Mouse (Mus musculus) neural tube, embryonic 13.5 days (tissue): ENCODE data around the gene Sstr2. TPM values are rescaled to one million over a fixed set of nuclear protein-coding genes. Genes with fewer than 3 reads are reported as not detected.

Source experiments
- ATAC-seq: fragments of 200-750 bp; cut with Nextera tagmentation; 2 replicates; pipeline ENCODE4 v1.8.0; 2017; ENCODE audit warnings: low read depth, mild to moderate bottlenecking, moderate TSS enrichment, moderate library complexity
- H3K27ac ChIP-seq: fragments of 300-500 bp; sonication (generic); replicated peaks from 2 replicates; pipeline ENCODE4 v1.5.1; 2015; ENCODE audit warnings: moderate library complexity, mild to moderate bottlenecking, inconsistent platforms
- H3K27me3 ChIP-seq: fragments of 300-500 bp; sonication (generic); 2 replicates; pipeline ENCODE4 v1.6.1; 2015; ENCODE audit warnings: mild to moderate bottlenecking, inconsistent platforms
- H3K36me3 ChIP-seq: fragments of 300-500 bp; sonication (generic); 2 replicates; pipeline ENCODE4 v1.6.1; 2015; ENCODE audit warnings: mild to moderate bottlenecking, inconsistent platforms
- H3K4me1 ChIP-seq: fragments of 300-500 bp; sonication (generic); replicated peaks from 2 replicates; pipeline ENCODE4 v1.6.1; 2015; ENCODE audit warnings: inconsistent platforms
- H3K4me2 ChIP-seq: fragments of 300-500 bp; sonication (generic); 2 replicates; pipeline ENCODE4 v1.6.1; 2015; ENCODE audit warnings: inconsistent platforms, mild to moderate bottlenecking, moderate library complexity
- H3K4me3 ChIP-seq: fragments of 300-500 bp; sonication (generic); 2 replicates; pipeline ENCODE4 v1.5.1; 2015; ENCODE audit warnings: mild to moderate bottlenecking, inconsistent platforms
- H3K9ac ChIP-seq: fragments of 300-500 bp; sonication (generic); 2 replicates; pipeline ENCODE4 v1.6.1; 2015; ENCODE audit warnings: moderate library complexity, mild to moderate bottlenecking, inconsistent platforms
- H3K9me3 ChIP-seq: fragments of 300-500 bp; sonication (generic); 2 replicates; pipeline ENCODE4 v1.6.1; 2016; ENCODE audit warnings: inconsistent platforms
- WGBS: fragments of 180-500 bp; shearing (Covaris S2); methylation state at CpG from one replicate; pipeline ENCODE4 v1.1.7; 2015; 5-methylcytosine and 5-hydroxymethylcytosine counted together
- polyA plus RNA-seq: library from polyadenylated mRNA; unstranded; fragments of >200 nt; fragmentation: Nextera tagmentation; extraction: Ambion mirVana; gene quantifications from 2 replicates; pipeline ENCODE4 v1.2.1, GENCODE M21; 2015

The Sstr2 gene
- polyA plus RNA-seq, 1 experiment from 2014 or later, result 16.4 TPM

DNA sequence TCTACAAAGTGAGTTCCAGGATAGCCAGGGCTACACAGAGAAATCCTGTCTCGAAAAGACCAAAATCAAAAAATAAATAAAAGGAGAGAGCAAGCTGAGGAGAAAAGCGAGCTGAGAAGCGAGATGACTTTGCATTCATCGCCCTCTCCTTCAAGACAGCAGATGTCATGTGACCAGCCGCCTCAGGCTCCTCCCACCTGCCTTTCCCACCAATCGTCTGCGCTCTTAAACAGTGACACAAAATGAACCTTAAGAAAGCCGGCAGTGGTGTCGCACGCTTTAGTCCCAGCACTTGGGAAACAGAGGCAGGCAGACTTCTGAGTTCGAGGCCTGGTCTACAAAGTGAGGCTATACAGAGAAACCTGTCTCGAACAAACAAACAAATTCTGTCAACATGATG is 11.6 kb upstream of the Sstr2 start:
- no peaks in the 10 kb centered on the region for H3K27me3 ChIP-seq
- no peak for ATAC-seq
- 94% methylated on average over 12 of the region's 12 CpGs for WGBS

DNA sequence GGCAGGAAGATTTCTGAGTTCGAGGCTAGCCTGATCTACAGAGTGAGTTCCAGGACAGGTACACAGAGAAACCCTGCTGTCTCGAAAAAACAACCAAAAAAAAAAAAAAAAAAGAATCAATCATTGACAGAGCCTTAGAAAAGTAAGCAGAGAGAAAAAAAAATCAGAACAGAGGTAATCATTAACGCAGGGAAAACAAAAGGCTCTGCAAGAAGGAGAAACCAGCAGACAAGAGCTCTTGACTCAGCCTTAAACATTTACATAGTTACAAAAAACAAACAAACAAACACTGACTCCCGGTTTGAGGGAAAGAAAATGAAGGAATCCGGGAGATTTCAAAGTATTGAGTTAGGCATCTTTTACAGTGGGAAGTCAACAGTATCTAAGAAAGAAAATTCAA is 9.6 kb upstream of the Sstr2 start:
- WGBS, result 78% methylated on average over 5 of the region's 5 CpGs
- H3K36me3 ChIP-seq, result no peaks in the 10 kb centered on the region
- ATAC-seq, result no peak
- no peak overlapping the region for H3K27ac ChIP-seq
- H3K9me3 ChIP-seq, result no peaks in the 10 kb centered on the region
- H3K4me3 ChIP-seq, result no peak overlapping the region
- H3K4me2 ChIP-seq, result no peak overlapping the region
- peaks cover 15% of the 10 kb centered on the region for H3K4me1 ChIP-seq
- no peak overlapping the region for H3K9ac ChIP-seq
- no peaks in the 10 kb centered on the region for H3K27me3 ChIP-seq

More for the DNA sequence above, 11.6 kb upstream of the Sstr2 start:
- no peak overlapping the region for H3K4me2 ChIP-seq
- no peak overlapping the region for H3K4me3 ChIP-seq
- no peak overlapping the region for H3K27ac ChIP-seq
- no peaks in the 10 kb centered on the region for H3K36me3 ChIP-seq
- H3K4me1 ChIP-seq, result peaks cover 16% of the 10 kb centered on the region
- no peak overlapping the region for H3K9ac ChIP-seq
- H3K9me3 ChIP-seq, result no peaks in the 10 kb centered on the region

DNA sequence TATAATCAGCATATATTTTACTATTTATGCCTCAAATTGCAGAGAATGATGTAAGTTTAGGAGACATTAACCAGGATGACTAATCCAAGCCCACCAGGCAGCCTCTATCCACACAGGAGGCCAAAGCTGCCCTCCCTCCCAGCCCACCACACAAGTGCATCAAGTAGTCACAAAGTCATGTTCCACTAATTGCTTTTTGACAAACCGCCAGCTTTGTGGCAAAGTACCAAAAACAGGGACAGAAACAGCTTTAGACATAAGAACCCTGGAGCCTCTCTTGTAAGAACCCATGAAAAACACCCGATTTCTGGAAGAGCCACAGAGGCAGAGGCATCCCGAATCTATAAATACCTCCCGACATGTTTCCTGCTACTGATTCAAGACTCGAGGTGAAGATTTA is 8.9 kb upstream of the Sstr2 start:
- H3K36me3 ChIP-seq, result no peaks in the 10 kb centered on the region
- no peaks in the 10 kb centered on the region for H3K27me3 ChIP-seq
- H3K4me1 ChIP-seq, result peaks cover 15% of the 10 kb centered on the region
- WGBS, result 51% methylated on average over 5 of the region's 5 CpGs
- H3K27ac ChIP-seq, result no peak overlapping the region
- no peak overlapping the region for H3K9ac ChIP-seq
- no peak overlapping the region for H3K4me3 ChIP-seq
- H3K4me2 ChIP-seq, result no peak overlapping the region
- no peak for ATAC-seq
- H3K9me3 ChIP-seq, result no peaks in the 10 kb centered on the region

DNA sequence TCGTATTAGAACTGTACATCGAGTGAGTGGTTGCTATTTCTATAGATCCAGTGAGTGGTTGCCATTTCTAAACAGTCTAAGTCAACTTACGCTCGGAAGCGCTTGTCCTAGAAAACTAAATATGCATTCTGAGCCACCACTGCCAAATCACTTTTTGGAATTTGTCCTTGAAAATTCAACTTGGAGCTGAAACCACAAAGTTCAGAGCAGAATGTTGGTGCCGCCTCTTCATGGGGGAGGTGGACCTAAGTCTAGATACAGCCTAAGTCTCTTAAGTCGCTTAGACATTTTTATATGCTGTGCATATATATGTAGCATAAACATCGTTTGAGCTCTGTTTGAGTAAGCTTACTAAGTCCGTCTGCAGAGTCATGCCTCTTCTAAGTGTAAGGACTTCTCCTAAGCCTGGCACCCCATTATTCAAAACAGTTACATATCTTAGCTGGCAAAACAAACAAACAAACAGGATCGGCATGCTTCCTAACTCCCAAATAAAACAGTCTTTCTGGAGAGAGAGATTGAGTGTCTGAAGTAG is 8.0 kb upstream of the Sstr2 start:
- WGBS, result 84% methylated on average over 10 of the region's 10 CpGs
- H3K27ac ChIP-seq, result peak overlapping the region; percentile 77
- no peak overlapping the region for H3K4me2 ChIP-seq
- no peaks in the 10 kb centered on the region for H3K27me3 ChIP-seq
- H3K4me3 ChIP-seq, result no peak overlapping the region
- ATAC-seq, result no peak
- H3K4me1 ChIP-seq, result peaks cover 15% of the 10 kb centered on the region
- H3K9me3 ChIP-seq, result no peaks in the 10 kb centered on the region
- no peak overlapping the region for H3K9ac ChIP-seq
- no peaks in the 10 kb centered on the region for H3K36me3 ChIP-seq

DNA sequence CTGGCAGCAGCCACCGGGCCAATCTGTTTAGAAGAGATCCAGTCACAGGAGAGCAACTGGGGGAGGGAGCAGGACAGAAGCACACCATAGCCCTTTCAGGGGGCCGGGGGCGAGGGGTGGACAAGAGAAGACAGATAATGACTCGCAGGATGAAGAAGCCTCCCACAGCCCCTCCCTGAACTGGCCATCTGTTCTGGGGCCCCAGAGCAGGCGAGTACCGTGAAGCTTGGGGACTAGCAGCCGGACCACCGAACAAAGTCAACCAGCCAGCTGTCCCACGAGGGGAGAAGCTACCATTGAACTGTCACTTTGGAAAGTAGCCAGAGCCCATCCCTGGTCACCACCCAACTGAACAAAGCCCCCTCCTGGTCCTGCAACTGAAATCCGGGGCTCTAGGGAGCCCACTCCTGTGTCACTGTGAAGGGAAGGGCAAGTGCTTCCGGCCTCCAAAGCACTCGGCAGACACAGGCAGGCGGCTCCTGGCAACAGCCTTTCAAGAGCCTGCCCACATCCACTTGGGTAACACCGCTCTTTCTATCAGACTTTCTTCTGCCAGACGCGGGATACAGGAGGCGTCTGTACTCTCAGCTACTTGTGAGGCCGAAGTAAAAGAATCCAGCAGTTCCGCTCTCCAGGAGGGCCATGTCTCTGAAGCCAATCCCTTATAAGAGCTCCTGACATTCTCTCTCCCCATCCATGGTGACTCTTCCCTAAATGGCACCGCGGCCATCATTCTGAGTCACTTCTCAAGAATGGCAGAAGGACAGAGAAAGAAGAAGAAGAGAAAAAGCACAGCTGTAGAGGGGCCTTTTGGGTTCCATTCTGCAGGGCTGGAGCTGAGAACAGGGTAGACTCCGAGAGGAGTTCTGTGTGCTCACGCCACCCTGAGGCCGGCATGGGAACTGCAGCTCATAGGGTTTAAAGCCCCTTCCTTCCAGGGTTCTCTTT is 7.2 kb upstream of the Sstr2 start:
- Histone ChIP-seq H3K4me1 (peaks cover 15% of the 10 kb centered on the region), H3K4me2 (peak overlapping the region; percentile 27), H3K27ac (peak overlapping the region; percentile 77), H3K9me3 (no peaks in the 10 kb centered on the region), H3K4me3 (no peak overlapping the region), H3K36me3 (no peaks in the 10 kb centered on the region), H3K9ac (peak overlapping the region; percentile 2; the same call in 1 of the 2 replicates), H3K27me3 (no peaks in the 10 kb centered on the region)
- 9% methylated on average over 24 of the region's 24 CpGs for WGBS
- peak; percentile 88 for ATAC-seq

DNA sequence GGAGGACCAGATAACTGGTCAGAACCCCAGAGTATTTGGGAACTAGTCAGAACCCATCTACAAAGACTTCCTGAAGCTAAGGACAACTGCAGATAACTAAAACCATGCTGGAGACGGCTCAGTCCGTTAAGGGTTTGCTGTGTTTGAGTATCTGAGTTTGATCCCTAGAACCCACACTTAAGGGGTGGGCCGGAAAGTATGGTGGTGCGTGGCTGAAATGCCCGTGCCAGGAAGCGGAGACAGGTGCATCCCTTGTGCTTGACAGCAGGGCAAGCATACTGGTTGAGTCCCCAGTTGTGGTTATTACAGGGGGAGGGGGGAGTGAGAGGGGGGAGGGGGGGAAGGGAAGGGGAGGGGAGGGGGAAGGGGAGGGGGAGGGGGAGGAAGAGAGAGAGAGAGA is 4.7 kb upstream of the Sstr2 start:
- H3K36me3 ChIP-seq, result no peaks in the 10 kb centered on the region

DNA sequence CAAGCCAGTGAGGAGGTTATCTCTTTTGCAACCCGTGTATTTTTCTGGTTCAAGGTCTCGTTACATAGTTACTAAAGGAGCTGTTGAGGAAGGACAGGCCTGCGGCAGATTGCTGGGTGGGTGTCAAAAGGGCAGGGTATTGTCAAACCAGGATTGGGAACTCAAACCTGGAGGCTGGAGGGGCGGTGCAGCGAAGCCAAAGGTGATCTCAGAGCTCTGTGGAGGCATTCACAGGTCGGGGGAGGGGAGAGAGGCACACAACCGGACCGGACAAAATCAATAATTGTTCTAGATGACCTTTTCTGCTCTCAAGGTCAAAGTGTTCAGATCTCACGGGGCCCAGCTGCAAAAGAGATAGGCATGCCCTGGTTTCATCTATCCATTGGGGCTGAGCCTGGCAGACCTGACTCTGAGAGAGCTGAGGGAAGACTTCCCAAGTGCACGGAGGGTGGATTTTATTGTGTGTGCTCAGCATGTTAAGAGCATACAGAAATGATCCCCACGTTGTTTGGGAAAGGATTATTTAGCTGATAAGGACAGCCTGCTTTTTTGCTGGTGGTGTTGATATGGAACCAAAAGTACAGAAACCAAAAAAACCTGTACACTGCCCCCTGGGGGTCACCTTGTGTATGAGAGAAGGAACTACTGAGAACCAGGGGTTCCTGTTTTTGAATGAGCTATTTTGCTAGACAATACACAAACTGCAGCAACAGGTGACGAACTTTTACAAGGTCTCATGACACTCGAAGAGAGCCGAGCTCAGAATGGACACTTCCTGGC is 1.8 kb upstream of the Sstr2 start:
- no peak for ATAC-seq
- Histone ChIP-seq H3K27ac (no peak overlapping the region), H3K4me3 (no peak overlapping the region), H3K9ac (no peak overlapping the region), H3K36me3 (no peaks in the 10 kb centered on the region), H3K9me3 (no peaks in the 10 kb centered on the region), H3K4me2 (no peak overlapping the region), H3K27me3 (peaks cover 25% of the 10 kb centered on the region), H3K4me1 (peaks cover 46% of the 10 kb centered on the region)
- WGBS, result 43% methylated on average over 14 of the region's 14 CpGs

More for the DNA sequence above, 4.7 kb upstream of the Sstr2 start:
- Histone ChIP-seq H3K9me3 (no peaks in the 10 kb centered on the region), H3K4me2 (no peak overlapping the region), H3K4me1 (peaks cover 36% of the 10 kb centered on the region), H3K4me3 (no peak overlapping the region), H3K27ac (no peak overlapping the region), H3K27me3 (peaks cover 10% of the 10 kb centered on the region), H3K9ac (no peak overlapping the region)
- WGBS, result 88% methylated on average over 6 of the region's 6 CpGs
- no peak for ATAC-seq

DNA sequence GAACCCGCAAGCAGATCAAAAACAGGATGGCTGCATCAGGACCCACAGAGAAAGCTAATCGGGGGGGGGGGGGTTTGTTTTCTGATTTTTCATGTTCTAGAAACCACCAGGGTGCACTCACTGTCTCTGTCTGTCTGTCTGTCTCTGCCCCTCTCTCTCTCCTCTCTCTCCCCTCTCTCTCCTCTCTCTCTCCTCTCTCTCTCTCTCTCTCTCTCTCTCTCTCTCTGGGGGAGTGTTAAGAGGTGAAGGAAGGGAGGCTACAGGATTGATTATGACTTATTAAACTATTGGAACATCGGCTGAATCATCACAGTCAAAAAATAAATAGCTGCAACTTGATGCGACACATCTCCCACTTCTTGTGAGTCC is 855 bp upstream of the Sstr2 start:
- H3K27ac ChIP-seq, result no peak overlapping the region
- peak overlapping the region; percentile 80 for H3K9ac ChIP-seq
- 19% methylated on average over 4 of the region's 4 CpGs for WGBS
- peaks cover 45% of the 10 kb centered on the region for H3K4me1 ChIP-seq
- ATAC-seq, result no peak
- peak overlapping the region; percentile 98 for H3K4me2 ChIP-seq
- peak overlapping the region; percentile 61 for H3K4me3 ChIP-seq
- peaks cover 25% of the 10 kb centered on the region for H3K27me3 ChIP-seq
- H3K36me3 ChIP-seq, result no peaks in the 10 kb centered on the region
- no peaks in the 10 kb centered on the region for H3K9me3 ChIP-seq

DNA sequence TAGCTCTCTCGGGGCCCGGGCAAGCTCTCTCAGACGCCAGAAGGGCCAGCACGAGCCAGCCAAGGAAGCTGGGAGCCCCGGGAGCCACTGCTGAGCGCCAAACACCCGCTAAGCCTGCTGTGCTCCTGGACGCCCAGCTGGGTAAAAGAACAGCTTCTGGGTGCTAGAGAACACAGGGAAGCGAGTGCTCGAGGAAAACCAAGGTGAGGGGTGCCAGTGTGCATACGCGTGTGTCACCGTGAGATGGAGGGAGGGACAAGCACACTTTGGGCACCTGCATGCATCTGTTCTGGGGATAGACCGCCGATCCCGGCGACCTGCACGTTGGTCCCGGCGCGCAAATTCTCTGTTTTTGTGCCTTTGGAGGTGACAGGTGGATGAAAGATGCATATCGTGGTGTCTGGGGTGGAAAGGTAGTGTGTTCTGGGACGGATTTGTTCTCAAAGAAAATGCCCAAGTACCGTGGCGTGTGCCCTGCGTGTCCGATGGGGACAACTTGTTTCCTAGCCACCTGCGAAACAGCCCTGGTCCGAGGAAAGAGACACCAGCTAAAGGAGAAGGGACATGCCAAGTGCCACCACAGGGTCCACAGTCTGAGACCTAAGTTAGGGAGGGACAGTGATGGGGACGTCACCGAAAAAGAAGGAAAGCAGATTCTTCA is 408 bp downstream of the Sstr2 start:
- Histone ChIP-seq H3K27ac (peak overlapping the region; percentile 46), H3K36me3 (peaks cover 7% of the 10 kb centered on the region; the same call in 1 of the 2 replicates), H3K9me3 (no peaks in the 10 kb centered on the region), H3K4me1 (peaks cover 45% of the 10 kb centered on the region), H3K4me2 (peak overlapping the region; percentile 98), H3K4me3 (peak overlapping the region; percentile 61), H3K27me3 (peaks cover 25% of the 10 kb centered on the region), H3K9ac (peak overlapping the region; percentile 80)
- WGBS, result 2% methylated on average over 31 of the region's 31 CpGs
- peak; percentile 28 for ATAC-seq

DNA sequence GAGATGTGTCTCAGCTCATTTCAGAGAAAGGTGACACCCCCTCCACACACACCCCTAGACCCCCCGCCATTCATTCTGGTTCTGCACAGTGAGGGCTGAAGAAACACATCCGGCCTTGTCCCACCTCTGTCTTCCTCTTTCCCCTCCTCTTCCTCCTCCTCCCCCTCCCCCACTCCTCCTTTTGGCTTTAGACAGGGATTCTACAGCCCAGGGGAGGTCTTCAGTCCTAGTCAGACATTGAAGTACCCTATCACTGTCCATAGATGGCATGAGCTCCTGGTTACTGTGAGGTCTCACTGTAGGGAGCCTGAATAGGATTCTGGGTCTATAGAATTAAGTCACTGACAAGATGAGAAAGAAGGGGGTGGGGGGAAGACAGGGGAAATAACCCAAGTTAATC is 1.9 kb downstream of the Sstr2 start:
- Histone ChIP-seq H3K4me2 (peak overlapping the region; percentile 98), H3K4me3 (peak overlapping the region; percentile 61), H3K9ac (no peak overlapping the region), H3K4me1 (peaks cover 45% of the 10 kb centered on the region), H3K9me3 (no peaks in the 10 kb centered on the region), H3K27me3 (peaks cover 25% of the 10 kb centered on the region), H3K36me3 (peaks cover 16% of the 10 kb centered on the region), H3K27ac (no peak overlapping the region)
- 65% methylated on average over 2 of the region's 2 CpGs for WGBS
- no peak for ATAC-seq

DNA sequence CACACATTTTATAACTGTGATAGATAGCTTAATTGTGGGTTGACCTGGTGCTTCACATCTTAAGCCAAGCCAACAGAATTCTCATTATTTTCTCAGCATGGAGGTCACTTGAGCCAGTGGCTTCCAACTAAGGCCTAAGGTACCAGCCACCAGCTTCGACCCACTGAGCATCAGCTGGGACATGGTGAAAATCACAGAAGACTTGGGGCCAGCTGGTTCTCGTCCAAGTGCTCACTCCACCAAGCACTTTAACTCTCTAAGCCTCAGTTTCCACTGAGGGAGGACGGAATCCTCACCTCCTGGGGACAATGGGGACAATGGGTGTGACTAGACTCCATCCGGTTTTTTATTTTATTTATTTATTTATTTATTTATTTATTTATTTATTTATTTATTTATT is 2.9 kb downstream of the Sstr2 start:
- Histone ChIP-seq H3K4me3 (no peak overlapping the region), H3K9me3 (no peaks in the 10 kb centered on the region), H3K27me3 (peaks cover 25% of the 10 kb centered on the region), H3K9ac (no peak overlapping the region), H3K36me3 (peaks cover 16% of the 10 kb centered on the region), H3K27ac (no peak overlapping the region), H3K4me2 (peak overlapping the region; percentile 11; the same call in 1 of the 2 replicates), H3K4me1 (peaks cover 45% of the 10 kb centered on the region)
- ATAC-seq, result no peak
- whole genome bisulfite sequencing, result 82% methylated on average over 4 of the region's 4 CpGs
